Mouse (Mus musculus) embryonic facial prominence, embryonic 10.5 days (tissue): ENCODE results near the gene Slc7a7. TPM values are rescaled to one million over a fixed set of nuclear protein-coding genes. Genes with fewer than 3 reads are reported as not detected.

ENCODE experiments used
- DNase-seq: peaks from one replicate; pipeline ENCODE4 v3.0.0-alpha.2; 2017; ENCODE audit warnings: low spot score
- H3K27ac ChIP-seq: fragments of 300-500 bp; sonication (generic); replicated peaks from 2 replicates; pipeline ENCODE4 v1.5.1; 2016; ENCODE audit warnings: mild to moderate bottlenecking
- H3K27me3 ChIP-seq: fragments of 300-500 bp; sonication (generic); replicated peaks from 2 replicates; pipeline ENCODE4 v1.6.1; 2016; ENCODE audit warnings: low read depth, mild to moderate bottlenecking; ENCODE audit not compliant: poor library complexity, severe bottlenecking
- H3K36me3 ChIP-seq: fragments of 300-500 bp; sonication (generic); replicated peaks from 2 replicates; pipeline ENCODE4 v1.6.1; 2016; ENCODE audit warnings: mild to moderate bottlenecking, moderate library complexity
- H3K4me1 ChIP-seq: fragments of 300-500 bp; sonication (generic); 2 replicates; pipeline ENCODE4 v1.6.1; 2016
- H3K4me3 ChIP-seq: fragments of 300-500 bp; sonication (generic); 2 replicates; pipeline ENCODE4 v1.5.1; 2016; ENCODE audit warnings: mild to moderate bottlenecking, moderate library complexity
- H3K9me3 ChIP-seq: fragments of 300-500 bp; sonication (generic); 2 replicates; pipeline ENCODE4 v1.6.1; 2016; ENCODE audit warnings: mild to moderate bottlenecking
- WGBS: fragments of 180-500 bp; shearing (Covaris S2); methylation state at CpG from one replicate; pipeline ENCODE4 v1.1.7; 2016; 5-methylcytosine and 5-hydroxymethylcytosine counted together
- polyA plus RNA-seq: library from polyadenylated mRNA; unstranded; fragments of >200 nt; fragmentation: Nextera tagmentation; extraction: Ambion mirVana; gene quantifications from 2 replicates; pipeline ENCODE4 v1.2.1, GENCODE M21; 2016

Gene Slc7a7
- 3.6 and 4.2 TPM in 2 replicates for polyA plus RNA-seq

GRCm38 (mm10) chr14:54417623-54418081, at the start of gene Slc7a7:
Slc7a7 (minus strand) TSS chr14:54417780.
- H3K4me1 ChIP-seq: peaks cover 35% of the 10 kb centered on the region
- no peaks in the 10 kb centered on the region for H3K36me3 ChIP-seq
- WGBS: 2% methylated on average over 19 of the region's 19 CpGs
- H3K9me3 ChIP-seq: no peaks in the 10 kb centered on the region
- H3K4me3 ChIP-seq: peak within 1 kb of the TSS; percentile 44
- H3K27me3 ChIP-seq: peaks cover 53% of the 10 kb centered on the region
- peak within 1 kb of the TSS; percentile 31; the same call in 1 of the 2 replicates for H3K27ac ChIP-seq
- peak; percentile 49 for DNase-seq

- peaks cover 23% of the 10 kb centered on the region for H3K36me3 ChIP-seq
- peak; percentile 83 for DNase-seq
- no peaks in the 10 kb centered on the region for H3K27me3 ChIP-seq
- under 1% methylated on average over 57 of the region's 57 CpGs for WGBS
- H3K4me3 ChIP-seq: peak overlapping the region; percentile 91
- H3K4me1 ChIP-seq: peaks cover 18% of the 10 kb centered on the region
- H3K9me3 ChIP-seq: no peaks in the 10 kb centered on the region
- H3K27ac ChIP-seq: peak overlapping the region; percentile 85
Observed at GRCm38 (mm10) chr14:54464293-54465005, 46.9 kb upstream of the Slc7a7 start.

- Histone ChIP-seq H3K36me3 (peaks cover 18% of the 10 kb centered on the region), H3K27ac (peak within 1 kb of the TSS; percentile 85), H3K4me3 (peak within 1 kb of the TSS; percentile 91), H3K4me1 (peaks cover 18% of the 10 kb centered on the region), H3K9me3 (no peaks in the 10 kb centered on the region), H3K27me3 (no peaks in the 10 kb centered on the region)
- DNase-seq: peak; percentile 93
- WGBS: under 1% methylated on average over 35 of the region's 35 CpGs
Observed at GRCm38 (mm10) chr14:54463959-54464292, 46.3 kb upstream of the Slc7a7 start, which contains the start of gene Lrp10. Lrp10 (plus strand) TSS chr14:54464137.

- peaks cover 12% of the 10 kb centered on the region for H3K36me3 ChIP-seq
- H3K4me1 ChIP-seq: peaks cover 18% of the 10 kb centered on the region
- WGBS: 14% methylated on average over 12 of the region's 12 CpGs
- H3K9me3 ChIP-seq: no peaks in the 10 kb centered on the region
- no peak for DNase-seq
- peak overlapping the region; percentile 91 for H3K4me3 ChIP-seq
- H3K27me3 ChIP-seq: no peaks in the 10 kb centered on the region
- peak overlapping the region; percentile 85 for H3K27ac ChIP-seq
Observed at GRCm38 (mm10) chr14:54463108-54463958, 45.8 kb upstream of the Slc7a7 start.

- no peak for DNase-seq
- Histone ChIP-seq H3K36me3 (no peaks in the 10 kb centered on the region; the same call in none of the 2 replicates), H3K4me3 (no peak overlapping the region), H3K4me1 (peaks cover 11% of the 10 kb centered on the region), H3K27me3 (no peaks in the 10 kb centered on the region), H3K27ac (no peak overlapping the region), H3K9me3 (no peaks in the 10 kb centered on the region)
- WGBS: 79% methylated on average over 4 of the region's 4 CpGs
Observed at GRCm38 (mm10) chr14:54462146-54462545, 44.6 kb upstream of the Slc7a7 start.

GRCm38 (mm10) chr14:54457907-54458569, 40.5 kb upstream of the Slc7a7 start:
- no peak for DNase-seq
- no peak overlapping the region for H3K4me3 ChIP-seq
- no peaks in the 10 kb centered on the region for H3K36me3 ChIP-seq
- H3K27ac ChIP-seq: no peak overlapping the region
- 89% methylated on average over 14 of the region's 14 CpGs for WGBS
- no peaks in the 10 kb centered on the region for H3K4me1 ChIP-seq
- H3K9me3 ChIP-seq: no peaks in the 10 kb centered on the region
- H3K27me3 ChIP-seq: no peaks in the 10 kb centered on the region

- DNase-seq: no peak
- no peaks in the 10 kb centered on the region for H3K36me3 ChIP-seq
- H3K4me3 ChIP-seq: no peak overlapping the region
- WGBS: 87% methylated on average over 11 of the region's 11 CpGs
- H3K9me3 ChIP-seq: no peaks in the 10 kb centered on the region
- H3K27ac ChIP-seq: no peak overlapping the region
- H3K27me3 ChIP-seq: no peaks in the 10 kb centered on the region; the same call in 1 of the 2 replicates
- H3K4me1 ChIP-seq: no peaks in the 10 kb centered on the region
Observed at GRCm38 (mm10) chr14:54454669-54455528, 37.3 kb upstream of the Slc7a7 start.

GRCm38 (mm10) chr14:54453566-54453965, 36.0 kb upstream of the Slc7a7 start:
- Histone ChIP-seq H3K4me1 (peaks cover 8% of the 10 kb centered on the region), H3K9me3 (no peaks in the 10 kb centered on the region), H3K36me3 (no peaks in the 10 kb centered on the region), H3K4me3 (no peak overlapping the region), H3K27me3 (no peaks in the 10 kb centered on the region; the same call in 1 of the 2 replicates), H3K27ac (no peak overlapping the region)
- DNase-seq: no peak
- WGBS: 88% methylated on average over 9 of the region's 9 CpGs

- Histone ChIP-seq H3K27ac (no peak overlapping the region), H3K9me3 (no peaks in the 10 kb centered on the region), H3K4me1 (peaks cover 42% of the 10 kb centered on the region), H3K27me3 (peaks cover 16% of the 10 kb centered on the region; the same call in 1 of the 2 replicates), H3K4me3 (no peak overlapping the region), H3K36me3 (peaks cover 14% of the 10 kb centered on the region)
- WGBS: 60% methylated on average over 3 of the region's 3 CpGs
- DNase-seq: no peak
Observed at GRCm38 (mm10) chr14:54445476-54445875, 27.9 kb upstream of the Slc7a7 start.

GRCm38 (mm10) chr14:54443712-54444618, 26.4 kb upstream of the Slc7a7 start:
- H3K4me3 ChIP-seq: peak overlapping the region; percentile 30; the same call in 1 of the 2 replicates
- peak; percentile 42 for DNase-seq
- H3K9me3 ChIP-seq: no peaks in the 10 kb centered on the region
- peaks cover 16% of the 10 kb centered on the region; the same call in 1 of the 2 replicates for H3K27me3 ChIP-seq
- H3K36me3 ChIP-seq: peaks cover 29% of the 10 kb centered on the region
- peaks cover 50% of the 10 kb centered on the region for H3K4me1 ChIP-seq
- 54% methylated on average over 15 of the region's 15 CpGs for WGBS
- H3K27ac ChIP-seq: peak overlapping the region; percentile 82

GRCm38 (mm10) chr14:54443196-54443595, 25.6 kb upstream of the Slc7a7 start:
- Histone ChIP-seq H3K27me3 (peaks cover 16% of the 10 kb centered on the region; the same call in 1 of the 2 replicates), H3K9me3 (no peaks in the 10 kb centered on the region), H3K4me3 (peak overlapping the region; percentile 30), H3K36me3 (peaks cover 36% of the 10 kb centered on the region), H3K4me1 (peaks cover 47% of the 10 kb centered on the region), H3K27ac (peak overlapping the region; percentile 82)
- 14% methylated on average over 3 of the region's 3 CpGs for WGBS
- peak; percentile 74 for DNase-seq
